Mouse (Mus musculus) ES-E14 (cell line): Measurements from ENCODE around the gene Gm20538. TPM values are rescaled to one million over a fixed set of nuclear protein-coding genes. Genes with fewer than 3 reads are reported as not detected.

Experiments
- DNase-seq: peaks from one replicate; pipeline ENCODE4 v3.0.0-alpha.2; 2013; ENCODE audit warnings: low read depth, low spot score
- H3K27ac ChIP-seq: 2 replicates; pipeline ENCODE4 v1.5.1; 2012; ENCODE audit warnings: low read depth, mild to moderate bottlenecking, low read length, moderate library complexity, mixed read lengths; ENCODE audit not compliant: poor library complexity, insufficient read depth, severe bottlenecking
- H3K36me3 ChIP-seq: 2 replicates; pipeline ENCODE4 v1.6.1; 2012; ENCODE audit warnings: mild to moderate bottlenecking, low read length, moderate library complexity, mixed read lengths; ENCODE audit not compliant: control insufficient read depth, poor library complexity, insufficient read depth, severe bottlenecking
- H3K4me1 ChIP-seq, 2 experiments: fragments of 150-350 bp in 1 of 2; sonication (generic) in 1 of 2; 2 replicates each; pipeline ENCODE4 v1.6.1; 2012; ENCODE audit warnings: low read length in 2 of 2, mild to moderate bottlenecking in 1 of 2, mixed read lengths in 1 of 2; ENCODE audit not compliant: control insufficient read depth in 2 of 2, insufficient read depth in 2 of 2, poor library complexity in 1 of 2
- H3K4me3 ChIP-seq, 2 experiments: fragments of 150-350 bp in 1 of 2; sonication (generic) in 1 of 2; 2 replicates each; pipeline ENCODE4 v1.5.1; 2012; ENCODE audit warnings: low read length in 2 of 2, low read depth in 1 of 2, mild to moderate bottlenecking in 1 of 2, mixed read lengths in 1 of 2; ENCODE audit not compliant: insufficient read depth in 1 of 2, poor library complexity in 1 of 2, severe bottlenecking in 1 of 2
- H3K9ac ChIP-seq: 2 replicates; pipeline ENCODE4 v1.6.1; 2012; ENCODE audit warnings: low read depth, mild to moderate bottlenecking, low read length, mixed read lengths; ENCODE audit not compliant: poor library complexity, insufficient read depth, severe bottlenecking
- H3K9me3 ChIP-seq: fragments of 150-350 bp; sonication (generic); 2 replicates; pipeline ENCODE4 v1.6.1; 2012; ENCODE audit warnings: low read depth, mild to moderate bottlenecking, low read length; ENCODE audit not compliant: control insufficient read depth, insufficient read depth
- CHD2 ChIP-seq: IDR thresholded peaks from 2 replicates; pipeline ENCODE4 v1.6.1; 2014; ENCODE audit warnings: mild to moderate bottlenecking, low read depth, low read length, inconsistent platforms
- HCFC1 ChIP-seq: IDR thresholded peaks from 2 replicates; pipeline ENCODE4 v1.6.1; 2012; ENCODE audit warnings: low read length, inconsistent platforms, borderline replicate concordance; ENCODE audit not compliant: insufficient read depth
- MAFK ChIP-seq: IDR thresholded peaks from 2 replicates; pipeline ENCODE4 v1.6.1; 2014; ENCODE audit warnings: mild to moderate bottlenecking, low read depth, low read length, inconsistent platforms; ENCODE audit not compliant: insufficient read depth
- ZC3H11A ChIP-seq: IDR thresholded peaks from 2 replicates; pipeline ENCODE4 v1.6.1; 2012; ENCODE audit warnings: low read depth, mild to moderate bottlenecking, inconsistent platforms, low read length, borderline replicate concordance
- ZNF384 ChIP-seq: IDR thresholded peaks from 2 replicates; pipeline ENCODE4 v1.6.1; 2012; ENCODE audit warnings: low read depth, low read length, inconsistent platforms
- in situ Hi-C, 2 experiments: fragments of 600-800 bp; cut with MboI; formaldehyde crosslinking; loops; one replicate each; pipeline ENCODE4 v1.15.1; 2025; ENCODE audit warnings: low sequenced_read_pairs in 2 of 2, inconsistent platforms in 1 of 2; ENCODE audit not compliant: unreplicated experiment in 2 of 2
- total RNA-seq: library from RNA; depleted of rRNA; stranded (reverse); fragments of 300-350 nt; gene quantifications from 2 replicates; pipeline ENCODE4 v1.2.3, GENCODE M21; 2012; rRNA removed

Gene Gm20538
- total RNA-seq, 1 experiment, result not detected

DNA sequence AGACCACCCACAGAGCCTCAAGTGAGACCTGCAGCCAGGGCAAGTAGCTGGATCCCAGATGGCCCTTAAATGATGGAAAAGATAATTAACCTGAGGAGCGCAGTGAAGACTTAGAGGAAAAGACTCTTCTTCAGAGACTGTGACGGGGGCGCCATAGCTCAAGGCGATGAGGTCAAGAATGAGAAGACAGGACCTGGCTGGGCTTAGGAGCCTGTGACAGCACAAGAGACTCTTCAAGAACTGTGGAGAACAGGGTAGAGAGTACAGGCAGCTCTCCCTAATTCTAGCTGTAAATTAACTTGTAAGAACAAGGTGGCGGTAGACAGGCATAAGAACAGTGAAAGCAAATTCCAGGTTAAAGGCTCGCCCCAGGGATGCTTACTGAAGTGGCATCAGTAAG lies 50.7 kb downstream of the Gm20538 start:
- Histone ChIP-seq H3K27ac (no peak overlapping the region), H3K4me1 (no peaks in the 10 kb centered on the region), H3K9ac (no peak overlapping the region), H3K36me3 (no peaks in the 10 kb centered on the region), H3K9me3 (no peaks in the 10 kb centered on the region), H3K4me3 (no peak overlapping the region)
- no peak for DNase-seq
- in situ Hi-C loops, result no loop called here
- TF ChIP-seq CHD2 (no peak), HCFC1 (no peak), MAFK (no peak), ZNF384 (no peak), ZC3H11A (no peak)

DNA sequence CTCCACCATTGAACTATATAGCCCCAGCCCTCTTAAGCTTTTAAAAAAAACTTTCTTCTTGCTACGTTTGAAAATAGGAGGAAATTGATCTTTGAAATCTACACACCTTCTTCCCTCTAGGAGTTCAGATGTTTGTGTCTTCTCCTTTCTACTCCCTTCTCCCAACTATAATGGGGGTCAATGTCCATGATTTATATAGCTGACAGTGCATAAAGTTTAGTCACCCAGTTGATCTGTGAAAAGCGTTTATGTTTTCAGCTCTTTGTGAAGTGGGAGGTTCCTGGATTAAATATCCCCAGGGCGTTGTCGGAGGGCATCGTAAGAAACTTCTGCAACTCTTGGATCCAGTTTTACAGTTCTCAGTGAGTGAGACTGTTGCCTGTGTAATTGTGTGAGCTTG lies 52.4 kb downstream of the Gm20538 start:
- Histone ChIP-seq H3K4me3 (no peak overlapping the region), H3K9me3 (no peaks in the 10 kb centered on the region), H3K36me3 (no peaks in the 10 kb centered on the region), H3K27ac (no peak overlapping the region), H3K4me1 (no peaks in the 10 kb centered on the region), H3K9ac (no peak overlapping the region)
- no peak for DNase-seq
- in situ Hi-C loops, result no loop called here
- no peak for TF ChIP-seq MAFK
- TF ChIP-seq HCFC1, result no peak
- TF ChIP-seq ZNF384, result no peak
- TF ChIP-seq CHD2, result no peak
- no peak for TF ChIP-seq ZC3H11A

DNA sequence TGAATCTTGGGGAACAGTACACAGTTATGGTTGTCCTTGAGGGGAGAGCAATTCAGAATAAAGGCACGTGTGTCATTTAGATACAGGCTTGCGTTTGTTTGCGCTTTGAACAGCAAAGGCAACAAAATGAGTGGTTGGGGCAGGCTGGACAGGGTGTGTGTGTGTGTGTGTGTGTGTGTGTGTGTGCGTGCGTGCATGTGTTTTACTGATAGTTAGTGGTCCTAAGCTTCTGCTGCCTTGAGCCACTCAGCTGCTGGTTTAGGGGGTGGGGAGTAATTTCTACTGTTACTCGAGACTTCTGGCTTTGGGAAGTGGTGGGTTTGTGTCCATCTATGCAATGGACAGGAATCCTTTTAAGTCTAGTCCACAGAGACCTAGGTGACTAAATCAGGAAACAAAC lies 53.7 kb downstream of the Gm20538 start:
- in situ Hi-C loops, result no loop called here
- no peak overlapping the region for H3K9ac ChIP-seq
- no peak for TF ChIP-seq ZC3H11A
- TF ChIP-seq MAFK, result no peak
- no peak for TF ChIP-seq ZNF384
- TF ChIP-seq HCFC1, result no peak
- TF ChIP-seq CHD2, result no peak
- H3K27ac ChIP-seq, result no peak overlapping the region
- H3K4me1 ChIP-seq, result no peaks in the 10 kb centered on the region
- DNase-seq, result no peak
- no peaks in the 10 kb centered on the region for H3K36me3 ChIP-seq
- no peak overlapping the region for H3K4me3 ChIP-seq
- no peaks in the 10 kb centered on the region for H3K9me3 ChIP-seq

DNA sequence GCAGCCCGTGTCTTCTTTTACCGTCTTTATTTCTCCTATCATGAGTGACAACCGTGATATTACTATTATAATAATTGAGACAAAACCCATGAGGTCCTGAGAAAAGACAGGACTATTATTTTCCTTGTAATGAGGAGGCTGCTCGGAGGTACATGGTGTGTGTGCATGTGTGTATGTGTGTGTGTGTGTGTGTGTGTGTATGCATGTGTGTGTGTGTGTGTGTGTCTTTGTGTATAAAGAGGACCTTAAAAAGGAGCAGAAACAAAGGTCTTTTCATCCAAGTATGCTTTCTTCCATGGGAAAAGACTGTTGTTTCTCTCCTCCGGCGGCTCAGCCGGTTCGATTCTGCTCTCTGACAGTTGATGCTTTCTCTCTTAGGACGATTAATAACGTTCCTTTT lies 55.7 kb downstream of the Gm20538 start:
- Histone ChIP-seq H3K4me1 (no peaks in the 10 kb centered on the region), H3K9ac (no peak overlapping the region), H3K27ac (no peak overlapping the region), H3K36me3 (no peaks in the 10 kb centered on the region), H3K4me3 (no peak overlapping the region), H3K9me3 (no peaks in the 10 kb centered on the region)
- no peak for DNase-seq
- no peak for TF ChIP-seq ZC3H11A
- TF ChIP-seq CHD2, result no peak
- no peak for TF ChIP-seq MAFK
- no peak for TF ChIP-seq ZNF384
- TF ChIP-seq HCFC1, result no peak
- in situ Hi-C loops, result no loop called here

DNA sequence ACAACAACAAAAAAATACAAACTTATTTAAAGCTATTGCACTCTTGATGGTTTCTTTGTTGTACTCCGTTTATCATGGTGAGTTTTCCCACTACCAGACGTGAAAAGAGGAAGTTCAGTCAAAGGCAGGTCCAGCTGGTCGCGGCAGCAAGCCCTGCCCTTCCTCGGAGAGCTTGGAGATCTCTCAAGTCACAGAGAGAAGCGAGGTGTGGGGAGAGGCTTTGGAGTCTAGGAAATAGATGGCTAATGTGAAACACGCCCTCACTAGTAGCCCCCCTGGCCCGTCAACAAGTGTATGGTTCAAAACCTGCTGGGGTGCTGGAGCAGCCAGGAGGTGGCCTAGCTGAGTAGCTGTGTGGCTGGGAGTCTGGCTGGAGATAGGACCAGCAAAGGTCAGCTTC lies 56.1 kb downstream of the Gm20538 start:
- Histone ChIP-seq H3K36me3 (no peaks in the 10 kb centered on the region), H3K9me3 (no peaks in the 10 kb centered on the region), H3K9ac (no peak overlapping the region), H3K4me3 (no peak overlapping the region), H3K4me1 (no peaks in the 10 kb centered on the region), H3K27ac (no peak overlapping the region)
- TF ChIP-seq CHD2 (no peak), ZC3H11A (no peak), ZNF384 (no peak), MAFK (no peak), HCFC1 (no peak)
- no peak for DNase-seq
- in situ Hi-C loops, result no loop called here

Other genes with a start within 250 kb of the Gm20538 start
- gene Scd4, start 219.7 kb downstream of the Gm20538 start, total RNA-seq, result 0.13 TPM in 1 of 2 replicates, not detected in the other
- gene Scd1, start 145.0 kb downstream of the Gm20538 start, total RNA-seq, result 37.2 and 45.8 TPM in 2 replicates
- 0.27 and 0.69 TPM in 2 replicates for gene Wnt8b, start 59.4 kb downstream of the Gm20538 start, total RNA-seq
- gene Sec31b, start 7.0 kb downstream of the Gm20538 start, total RNA-seq, result 0.54 and 0.90 TPM in 2 replicates
- 431 and 552 TPM in 2 replicates for gene Ndufb8, start 2.6 kb upstream of the Gm20538 start, total RNA-seq
- 18.2 and 18.6 TPM in 2 replicates for gene Hif1an, start 10.0 kb upstream of the Gm20538 start, total RNA-seq
- gene Pax2, start 203.2 kb upstream of the Gm20538 start, total RNA-seq, result 0.11 TPM in 1 of 2 replicates, not detected in the other